Mouse (Mus musculus) heart, embryonic 16.5 days (tissue): ENCODE results near the gene Map4k3. TPM values are rescaled to one million over a fixed set of nuclear protein-coding genes. Genes with fewer than 3 reads are reported as not detected.

Experiments used
- ATAC-seq: fragments of 200-750 bp; cut with Nextera tagmentation; replicated peaks from 2 replicates; pipeline ENCODE4 v1.8.0; 2017; ENCODE audit warnings: moderate number of reproducible peaks; ENCODE audit not compliant: insufficient read depth, low FRiP score; ENCODE audit errors: extremely low read depth
- H3K27ac ChIP-seq: fragments of 300-500 bp; sonication (generic); 2 replicates; pipeline ENCODE4 v1.5.1; 2014; ENCODE audit warnings: mild to moderate bottlenecking, low read length, control low read depth, moderate library complexity
- H3K27me3 ChIP-seq: fragments of 300-500 bp; sonication (generic); 2 replicates; pipeline ENCODE4 v1.6.1; 2014; ENCODE audit warnings: low read length, mixed read lengths; ENCODE audit not compliant: control insufficient read depth, insufficient read depth
- H3K36me3 ChIP-seq: fragments of 300-500 bp; sonication (generic); 2 replicates; pipeline ENCODE4 v1.6.1; 2014; ENCODE audit not compliant: control insufficient read depth, insufficient read depth
- H3K4me1 ChIP-seq: fragments of 300-500 bp; sonication (generic); 2 replicates; pipeline ENCODE4 v1.6.1; 2014; ENCODE audit warnings: low read length, mixed read lengths; ENCODE audit not compliant: control insufficient read depth, insufficient read depth
- H3K4me2 ChIP-seq: fragments of 300-500 bp; sonication (generic); 2 replicates; pipeline ENCODE4 v1.6.1; 2014; ENCODE audit warnings: low read depth, mild to moderate bottlenecking, control low read depth, low read length
- H3K4me3 ChIP-seq: fragments of 300-500 bp; sonication (generic); 2 replicates; pipeline ENCODE4 v1.5.1; 2014; ENCODE audit warnings: mild to moderate bottlenecking, control low read depth, low read length
- H3K9ac ChIP-seq: fragments of 300-500 bp; sonication (generic); 2 replicates; pipeline ENCODE4 v1.6.1; 2014; ENCODE audit warnings: low read length, control low read depth
- H3K9me3 ChIP-seq: fragments of 300-500 bp; sonication (generic); replicated peaks from 2 replicates; pipeline ENCODE4 v1.6.1; 2016; ENCODE audit warnings: low read length; ENCODE audit not compliant: control insufficient read depth
- WGBS: fragments of 180-500 bp; shearing (Covaris S2); extraction: QIAGEN DNeasy Blood & Tissue Kit; methylation state at CpG from one replicate; pipeline ENCODE4 v1.1.7; 2014; 5-methylcytosine and 5-hydroxymethylcytosine counted together
- polyA plus RNA-seq: library from polyadenylated mRNA; unstranded; fragments of >200 nt; fragmentation: Nextera tagmentation; extraction: Ambion mirVana; gene quantifications from 2 replicates; pipeline ENCODE4 v1.2.1, GENCODE M21; 2015

The Map4k3 gene
- polyA plus RNA-seq: 17.9 and 20.0 TPM in 2 replicates

DNA sequence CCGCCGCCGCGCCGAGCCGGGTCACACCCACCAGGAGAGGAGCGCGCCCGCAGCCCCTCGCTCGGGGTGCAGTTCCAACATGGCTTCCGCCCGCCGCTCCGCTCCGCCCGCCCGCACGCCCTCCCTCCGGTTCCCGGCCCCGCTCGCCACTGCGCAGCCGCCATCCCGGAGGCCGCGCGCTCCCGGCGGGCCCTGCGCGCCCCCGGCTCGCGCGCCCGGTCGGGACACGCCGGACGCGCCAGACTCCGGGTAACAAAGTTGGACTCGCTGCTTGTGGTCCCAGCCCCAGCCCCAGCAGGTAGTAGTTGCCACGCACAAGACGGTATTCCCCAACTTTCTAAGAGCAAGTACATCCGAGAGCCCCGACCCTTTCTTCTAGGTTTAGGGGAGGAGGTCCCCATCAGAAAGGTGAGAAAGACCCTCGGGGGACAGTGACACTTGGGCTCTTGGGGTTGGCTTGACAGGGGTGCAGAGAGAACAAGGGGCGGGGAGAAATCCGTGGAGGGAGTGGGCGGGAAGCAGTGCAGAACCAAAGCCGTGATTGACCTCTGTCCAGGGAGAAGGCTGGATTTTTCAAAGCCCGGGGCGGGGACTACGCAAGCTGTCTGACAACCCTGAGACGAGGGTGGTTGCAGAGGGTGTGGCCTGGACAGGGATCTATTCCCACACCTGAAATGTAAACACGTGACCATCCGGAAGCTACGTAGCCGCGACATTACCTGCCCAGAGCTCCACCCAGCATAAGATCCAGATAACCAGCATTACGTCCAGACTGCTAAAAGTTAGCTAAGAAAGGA is at the start of gene Map4k3:
TSS of gene Map4k3 (minus strand) at position 424 of the 797 bp plus-strand sequence.
- peak; percentile 95 for ATAC-seq
- H3K27ac ChIP-seq: peak within 1 kb of the TSS; percentile 98
- no peaks in the 10 kb centered on the region for H3K27me3 ChIP-seq
- H3K36me3 ChIP-seq: peaks cover 4% of the 10 kb centered on the region
- peak within 1 kb of the TSS; percentile 74 for H3K4me3 ChIP-seq
- peaks cover 33% of the 10 kb centered on the region for H3K4me1 ChIP-seq
- peak within 1 kb of the TSS; percentile 99 for H3K9ac ChIP-seq
- peak within 1 kb of the TSS; percentile 76 for H3K4me2 ChIP-seq
- H3K9me3 ChIP-seq: peaks cover 6% of the 10 kb centered on the region
- WGBS: 1% methylated on average over 56 of the region's 64 CpGs

GRCm38 (mm10) chr17:80777581-80777980 is 49.3 kb upstream of the Map4k3 start:
- no peak overlapping the region for H3K27ac ChIP-seq
- no peaks in the 10 kb centered on the region; the same call in 1 of the 2 replicates for H3K9me3 ChIP-seq
- H3K27me3 ChIP-seq: no peaks in the 10 kb centered on the region
- 82% methylated on average over 1 of the region's 1 CpGs for WGBS
- ATAC-seq: no peak
- H3K9ac ChIP-seq: no peak overlapping the region
- H3K4me1 ChIP-seq: peaks cover 8% of the 10 kb centered on the region
- no peaks in the 10 kb centered on the region for H3K36me3 ChIP-seq
- H3K4me3 ChIP-seq: no peak overlapping the region
- H3K4me2 ChIP-seq: no peak overlapping the region

DNA sequence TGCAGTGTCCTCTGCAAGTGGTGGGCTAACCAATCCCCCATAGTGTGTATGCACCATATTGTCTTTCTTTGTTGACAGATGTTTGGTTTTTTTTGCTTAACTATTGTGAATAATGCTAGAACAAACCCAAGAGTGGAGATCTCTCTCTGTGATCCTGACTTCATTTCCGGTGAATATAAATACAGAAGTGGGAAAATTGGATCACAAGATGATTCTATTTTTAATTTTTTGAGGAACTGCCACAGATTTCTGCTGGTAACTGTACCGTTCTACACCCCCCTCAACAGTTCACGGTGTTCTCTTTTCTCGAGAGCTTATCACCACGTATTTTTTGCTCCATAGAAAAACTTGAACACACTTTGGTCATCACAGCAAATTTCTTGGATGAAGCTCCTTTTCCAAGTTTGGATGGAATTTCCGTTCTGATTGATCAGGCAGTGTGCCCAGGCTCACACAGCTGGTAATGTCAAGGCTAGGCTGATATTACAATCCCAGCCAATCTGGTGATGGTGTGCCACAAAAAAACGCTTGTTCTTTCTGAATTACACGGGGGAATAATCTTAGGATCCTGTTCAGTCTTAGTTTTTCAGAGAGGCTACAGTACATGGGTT is 47.0 kb upstream of the Map4k3 start:
- Histone ChIP-seq H3K4me3 (no peak overlapping the region), H3K4me2 (no peak overlapping the region), H3K36me3 (no peaks in the 10 kb centered on the region), H3K4me1 (peaks cover 12% of the 10 kb centered on the region), H3K27ac (peak overlapping the region; percentile 53), H3K9me3 (peaks cover under 1% of the 10 kb centered on the region; the same call in 1 of the 2 replicates), H3K27me3 (no peaks in the 10 kb centered on the region; the same call in 1 of the 2 replicates), H3K9ac (no peak overlapping the region)
- WGBS: 65% methylated on average over 8 of the region's 8 CpGs
- ATAC-seq: no peak

GRCm38 (mm10) chr17:80772545-80773453 is 44.5 kb upstream of the Map4k3 start:
- WGBS: 53% methylated on average over 14 of the region's 14 CpGs
- Histone ChIP-seq H3K36me3 (no peaks in the 10 kb centered on the region), H3K27ac (peak overlapping the region; percentile 32), H3K4me3 (no peak overlapping the region), H3K4me1 (peaks cover 12% of the 10 kb centered on the region), H3K27me3 (no peaks in the 10 kb centered on the region; the same call in 1 of the 2 replicates), H3K9ac (no peak overlapping the region), H3K9me3 (peaks cover 6% of the 10 kb centered on the region; the same call in 1 of the 2 replicates), H3K4me2 (peak overlapping the region; percentile 46)
- ATAC-seq: no peak

- Histone ChIP-seq H3K9ac (no peak overlapping the region), H3K36me3 (no peaks in the 10 kb centered on the region), H3K27ac (no peak overlapping the region), H3K27me3 (no peaks in the 10 kb centered on the region; the same call in 1 of the 2 replicates), H3K4me3 (no peak overlapping the region), H3K9me3 (peaks cover 6% of the 10 kb centered on the region; the same call in 1 of the 2 replicates), H3K4me2 (no peak overlapping the region), H3K4me1 (peaks cover 12% of the 10 kb centered on the region)
- ATAC-seq: no peak
- 78% methylated on average over 1 of the region's 1 CpGs for WGBS
Measured at GRCm38 (mm10) chr17:80770065-80770464, 41.8 kb upstream of the Map4k3 start.

GRCm38 (mm10) chr17:80765204-80765603 is 36.9 kb upstream of the Map4k3 start:
- Histone ChIP-seq H3K4me1 (peaks cover 18% of the 10 kb centered on the region), H3K9ac (no peak overlapping the region), H3K27ac (no peak overlapping the region), H3K4me3 (no peak overlapping the region), H3K4me2 (no peak overlapping the region), H3K36me3 (no peaks in the 10 kb centered on the region), H3K9me3 (peaks cover 4% of the 10 kb centered on the region; the same call in 1 of the 2 replicates), H3K27me3 (no peaks in the 10 kb centered on the region)
- no peak for ATAC-seq
- 53% methylated on average over 2 of the region's 2 CpGs for WGBS

GRCm38 (mm10) chr17:80763065-80763681 is 34.9 kb upstream of the Map4k3 start:
- 14% methylated on average over 11 of the region's 11 CpGs for WGBS
- Histone ChIP-seq H3K9ac (peak overlapping the region; percentile 18; the same call in 1 of the 2 replicates), H3K36me3 (no peaks in the 10 kb centered on the region), H3K4me2 (peak overlapping the region; percentile 45), H3K27me3 (no peaks in the 10 kb centered on the region), H3K4me1 (peaks cover 21% of the 10 kb centered on the region), H3K27ac (peak overlapping the region; percentile 92), H3K4me3 (no peak overlapping the region), H3K9me3 (no peaks in the 10 kb centered on the region)
- ATAC-seq: peak; percentile 85

DNA sequence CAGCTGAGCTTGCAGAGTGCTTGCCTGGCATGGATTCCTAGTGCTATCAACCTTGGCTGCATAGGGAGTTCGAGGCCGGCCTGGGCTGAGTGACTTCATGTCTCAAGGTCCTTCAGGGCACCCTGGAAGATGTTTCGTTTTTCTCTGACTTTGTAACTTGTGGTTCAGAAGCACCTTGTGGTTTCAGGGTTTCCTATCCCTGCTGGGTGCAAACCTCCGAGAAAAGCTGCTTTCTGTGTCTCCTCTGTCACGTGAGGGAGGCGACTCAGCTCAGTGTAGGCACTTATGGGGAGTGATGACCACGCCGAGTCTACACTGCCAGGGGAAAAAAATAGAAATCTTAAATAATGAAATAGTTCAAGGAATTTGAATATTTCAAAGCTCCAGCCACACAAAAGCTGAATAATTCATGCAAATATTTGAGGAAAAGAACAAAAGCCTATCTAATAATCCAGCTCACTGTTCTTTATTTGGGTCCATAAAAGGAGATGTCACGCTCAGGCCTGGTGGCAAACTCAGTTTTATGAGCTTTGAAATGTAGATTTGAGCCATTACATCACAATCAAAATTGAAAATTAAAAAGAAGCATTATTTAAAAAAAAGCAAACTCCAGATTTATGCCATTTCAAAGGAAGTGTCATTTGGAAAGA is 34.2 kb upstream of the Map4k3 start:
- 66% methylated on average over 9 of the region's 9 CpGs for WGBS

More for the DNA sequence above, 34.2 kb upstream of the Map4k3 start:
- H3K9me3 ChIP-seq: no peaks in the 10 kb centered on the region
- H3K4me2 ChIP-seq: peak overlapping the region; percentile 45
- no peak overlapping the region for H3K9ac ChIP-seq
- H3K4me1 ChIP-seq: peaks cover 21% of the 10 kb centered on the region
- no peaks in the 10 kb centered on the region for H3K27me3 ChIP-seq
- peak overlapping the region; percentile 92 for H3K27ac ChIP-seq
- no peak overlapping the region for H3K4me3 ChIP-seq
- no peaks in the 10 kb centered on the region for H3K36me3 ChIP-seq
- no peak for ATAC-seq
